Mouse (Mus musculus) layer of hippocampus, postnatal 14 days (tissue): ENCODE data around the gene Cic. TPM values are rescaled to one million over a fixed set of nuclear protein-coding genes. Genes with fewer than 3 reads are reported as not detected.

Experiments
- DNase-seq, 2 experiments: peaks; one replicate each; pipeline ENCODE4 v3.0.0; 2021 to 2022; ENCODE audit warnings: low spot score in 2 of 2, mixed read lengths in 1 of 2
- total RNA-seq, 2 experiments: library from RNA; stranded (reverse); gene quantifications; 2 replicates each; pipeline ENCODE4 v1.2.3; 2021

The Cic gene
- total RNA-seq, 2 experiments from 2014 or later: 209 to 228 TPM

DNA sequence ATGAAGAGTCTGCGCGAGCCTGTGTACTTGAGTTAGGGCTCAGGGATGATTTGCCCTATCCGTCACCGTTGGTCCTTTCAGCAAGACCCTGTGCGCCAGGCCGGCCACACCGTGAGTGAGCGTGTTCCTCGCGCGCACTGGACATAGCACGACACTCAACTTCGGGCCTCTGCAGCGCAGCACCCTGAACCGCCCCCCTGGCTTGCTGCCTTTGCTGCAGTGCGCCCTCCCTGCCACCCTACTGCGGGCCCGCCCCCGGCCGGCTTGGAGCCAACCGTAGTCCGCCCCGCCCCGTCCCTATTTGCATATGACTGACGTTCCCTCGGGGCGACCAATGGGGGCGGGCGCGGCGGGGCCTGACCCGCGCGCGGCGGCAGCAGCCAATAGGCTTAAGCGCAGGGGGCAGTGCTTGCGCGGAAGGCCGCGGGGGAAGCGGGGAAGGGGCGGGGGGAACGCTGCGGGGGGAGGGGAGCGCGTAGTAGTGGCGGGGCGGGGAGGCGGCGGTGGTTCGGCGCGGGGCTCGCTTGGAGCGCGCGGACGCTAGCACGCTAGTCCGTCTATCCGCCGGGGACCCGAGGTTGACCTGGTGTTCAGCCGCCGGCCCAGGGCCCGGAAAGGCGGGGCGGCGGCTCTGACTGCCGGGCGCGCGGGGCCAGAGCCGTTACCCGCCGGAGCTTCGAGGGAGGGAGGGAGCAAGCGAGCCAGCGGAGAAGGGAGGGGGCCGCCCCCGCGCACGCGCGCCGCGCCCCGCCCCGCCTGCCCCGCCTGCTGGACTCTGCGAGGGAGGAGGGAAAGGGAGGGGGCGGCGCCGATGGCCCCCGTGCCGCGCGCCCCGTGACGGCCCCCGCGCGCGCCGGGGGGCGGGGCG lies 14.5 kb downstream of the Cic start:
- peak; percentile 94 to 97 for DNase-seq

DNA sequence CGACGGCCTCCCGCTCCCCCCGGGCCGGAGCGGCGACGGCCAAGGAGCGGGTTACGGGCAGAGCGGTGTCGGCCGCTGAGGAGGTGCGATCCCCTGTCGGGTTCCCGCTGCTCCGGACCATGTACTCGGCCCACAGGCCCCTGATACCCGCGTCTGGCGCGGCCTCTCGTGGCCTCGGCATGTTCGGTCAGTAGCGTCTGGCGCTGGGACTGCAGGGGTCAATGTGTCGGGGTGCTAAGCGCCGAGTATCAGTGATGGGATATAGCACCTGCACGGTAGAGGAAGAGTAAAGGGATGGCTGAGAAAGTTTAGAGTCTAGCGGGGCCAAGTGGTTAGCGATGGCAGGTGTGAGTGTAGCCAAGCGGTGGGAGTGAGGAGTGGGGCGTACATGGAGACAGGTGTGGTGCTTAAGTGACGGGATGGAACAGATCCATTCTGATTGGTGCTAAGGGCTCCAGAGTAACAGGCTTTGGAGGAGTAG lies 15.3 kb downstream of the Cic start:
- peak in 1 of 2 experiments; percentile 52 for DNase-seq

DNA sequence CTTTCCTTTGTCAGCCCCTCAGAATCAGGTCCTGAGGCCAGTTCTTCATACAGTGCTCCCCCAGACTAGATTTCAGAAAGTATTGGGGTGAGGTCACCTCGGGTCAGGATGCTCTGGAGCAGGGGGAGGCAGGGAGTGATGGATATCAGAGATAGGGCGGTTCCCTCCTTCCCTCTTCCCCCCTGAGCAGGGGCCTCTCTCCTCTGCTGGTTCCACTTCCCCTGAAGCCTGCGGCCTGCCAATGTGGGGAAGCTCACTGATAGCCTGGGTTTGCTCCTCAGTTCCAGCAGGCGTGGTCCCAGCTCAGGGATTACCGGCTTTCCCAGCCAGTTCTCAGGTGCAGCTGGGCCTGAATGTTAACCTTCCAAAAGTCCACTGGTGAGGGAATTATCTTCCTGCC lies 16.1 kb downstream of the Cic start:
- DNase-seq: no peak

DNA sequence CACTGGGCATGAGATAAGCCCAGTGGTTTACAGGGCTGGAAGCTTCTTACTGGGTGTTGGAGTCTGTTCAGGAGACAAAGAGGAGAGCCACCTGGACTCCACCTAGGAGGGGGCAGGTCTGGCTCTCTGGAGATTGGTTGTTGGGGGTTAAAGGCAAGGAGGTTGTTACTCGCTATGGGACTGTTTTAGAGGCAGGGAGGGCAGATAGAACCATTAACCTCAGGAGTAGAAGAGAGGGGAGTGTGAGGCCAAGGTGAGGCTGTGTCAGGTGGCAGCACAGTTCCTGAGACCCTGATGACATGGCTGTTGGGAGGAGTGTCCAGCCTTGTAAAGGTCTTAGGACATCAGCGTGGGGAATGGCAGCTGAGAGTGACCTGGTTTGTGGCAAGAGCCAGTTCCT lies 16.7 kb downstream of the Cic start:
- no peak for DNase-seq

DNA sequence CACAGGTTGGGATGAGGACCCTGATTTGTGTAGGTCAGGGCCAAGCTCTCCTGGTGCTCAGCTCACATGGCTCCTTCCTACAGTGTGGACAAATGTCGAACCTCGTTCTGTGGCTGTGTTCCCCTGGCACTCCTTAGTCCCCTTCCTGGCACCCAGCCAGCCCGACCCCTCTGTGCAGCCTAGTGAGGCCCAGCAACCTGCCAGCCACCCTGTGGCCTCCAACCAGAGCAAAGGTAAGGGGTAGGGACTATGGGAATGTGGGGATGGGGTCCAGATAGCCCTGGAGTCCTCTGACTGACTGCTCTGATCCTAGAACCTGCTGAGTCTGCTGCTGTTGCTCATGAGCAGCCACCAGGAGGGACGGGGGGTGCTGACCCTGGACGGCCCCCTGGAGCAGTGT lies 17.3 kb downstream of the Cic start:
- no peak for DNase-seq

DNA sequence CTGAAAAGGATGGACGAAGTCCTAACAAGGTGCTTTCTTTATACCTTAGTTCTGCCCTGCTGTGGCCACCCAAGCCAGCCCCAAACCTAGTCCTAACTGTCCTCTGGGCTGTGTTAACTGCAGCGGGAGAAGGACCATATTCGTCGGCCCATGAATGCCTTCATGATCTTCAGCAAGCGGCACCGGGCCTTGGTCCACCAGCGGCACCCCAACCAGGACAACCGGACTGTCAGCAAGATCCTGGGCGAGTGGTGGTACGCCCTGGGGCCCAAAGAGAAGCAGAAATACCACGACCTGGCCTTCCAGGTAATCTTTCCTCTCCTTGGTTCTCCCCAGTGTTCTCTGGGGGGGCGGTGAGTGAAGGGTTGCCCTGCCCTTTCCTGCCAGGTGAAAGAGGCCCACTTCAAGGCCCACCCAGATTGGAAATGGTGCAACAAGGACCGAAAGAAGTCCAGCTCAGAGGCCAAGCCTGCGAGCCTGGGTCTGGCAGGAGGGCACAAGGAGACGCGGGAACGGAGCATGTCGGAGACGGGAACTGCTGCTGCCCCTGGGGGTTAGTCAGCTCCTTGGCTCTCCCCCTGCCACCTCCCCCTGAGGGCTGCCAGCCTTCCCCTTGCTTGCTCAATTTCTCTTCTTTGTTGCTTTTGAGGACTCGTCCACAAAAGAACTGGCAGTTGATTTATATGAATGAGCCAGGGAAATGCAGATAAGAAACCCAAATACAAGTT lies 18.2 kb downstream of the Cic start:
- no peak for DNase-seq

DNA sequence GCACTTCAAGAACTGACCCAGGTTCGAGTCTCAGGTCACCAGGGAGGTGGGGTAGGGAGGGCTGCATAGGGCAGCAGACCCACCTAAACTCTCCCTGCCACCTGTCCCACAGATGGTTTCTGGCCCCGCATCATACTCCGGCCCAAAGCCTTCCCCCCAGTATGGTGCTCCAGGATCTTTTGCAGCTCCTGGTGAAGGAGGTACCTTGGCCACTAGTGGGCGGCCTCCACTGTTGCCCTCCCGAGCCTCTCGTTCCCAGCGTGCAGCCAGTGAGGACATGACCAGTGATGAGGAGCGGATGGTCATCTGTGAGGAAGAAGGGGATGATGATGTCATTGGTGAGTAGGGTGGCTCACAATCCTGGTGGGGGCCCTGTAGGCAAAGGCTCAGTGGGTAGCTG lies 19.5 kb downstream of the Cic start:
- DNase-seq: no peak

DNA sequence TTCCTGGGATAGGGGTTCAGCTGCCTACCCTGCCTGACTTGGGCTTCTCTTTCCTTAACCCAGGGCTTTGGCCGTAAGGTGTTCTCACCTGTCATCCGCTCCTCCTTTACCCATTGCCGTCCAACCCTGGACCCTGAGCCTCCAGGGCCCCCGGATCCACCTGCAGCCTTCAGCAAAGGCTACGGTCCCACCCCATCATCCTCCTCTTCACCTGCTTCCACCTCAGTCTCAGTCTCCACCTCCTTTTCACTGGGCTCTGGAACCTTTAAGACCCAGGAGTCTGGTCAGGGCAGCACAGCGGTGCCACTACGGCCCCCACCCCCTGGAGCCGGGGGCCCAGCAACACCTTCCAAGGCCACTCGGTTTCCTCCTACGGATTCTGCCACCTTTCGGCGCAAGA lies 20.5 kb downstream of the Cic start:
- DNase-seq: no peak

DNA sequence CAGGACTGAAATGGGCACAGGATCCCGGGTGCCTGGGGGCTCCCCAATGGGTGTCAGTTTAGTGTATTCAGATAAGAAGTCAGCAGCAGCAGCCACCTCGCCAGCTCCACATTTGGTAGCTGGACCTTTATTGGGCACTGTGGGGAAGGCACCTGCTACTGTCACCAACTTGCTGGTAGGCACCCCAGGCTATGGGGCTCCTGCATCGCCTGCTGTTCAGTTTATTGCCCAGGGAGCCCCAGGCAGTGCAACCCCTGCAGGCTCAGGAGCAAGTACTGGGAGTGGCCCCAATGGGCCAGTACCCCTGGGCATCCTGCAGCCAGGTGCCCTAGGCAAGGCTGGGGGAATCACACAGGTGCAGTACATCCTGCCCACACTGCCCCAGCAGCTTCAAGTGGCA lies 21.2 kb downstream of the Cic start:
- no peak for DNase-seq

DNA sequence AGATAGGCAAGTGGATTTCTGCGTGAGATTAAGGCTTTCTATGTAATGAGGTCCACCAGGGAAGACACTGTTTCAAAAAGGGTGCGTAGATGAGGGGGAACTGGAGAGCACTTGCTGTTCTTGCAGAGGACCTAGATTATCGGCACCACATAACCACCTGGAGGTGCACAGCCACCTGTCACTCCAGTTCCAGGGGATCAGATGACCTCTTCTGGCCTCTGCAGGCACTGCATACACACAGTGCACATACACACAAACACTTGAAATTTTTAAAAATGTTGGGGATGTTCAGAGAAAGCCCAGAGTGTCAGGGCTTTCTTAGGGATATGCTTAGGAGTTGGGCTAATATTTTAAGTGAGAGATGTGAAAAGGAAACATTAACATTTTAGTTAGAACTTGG lies 22.4 kb downstream of the Cic start:
- no peak for DNase-seq

DNA sequence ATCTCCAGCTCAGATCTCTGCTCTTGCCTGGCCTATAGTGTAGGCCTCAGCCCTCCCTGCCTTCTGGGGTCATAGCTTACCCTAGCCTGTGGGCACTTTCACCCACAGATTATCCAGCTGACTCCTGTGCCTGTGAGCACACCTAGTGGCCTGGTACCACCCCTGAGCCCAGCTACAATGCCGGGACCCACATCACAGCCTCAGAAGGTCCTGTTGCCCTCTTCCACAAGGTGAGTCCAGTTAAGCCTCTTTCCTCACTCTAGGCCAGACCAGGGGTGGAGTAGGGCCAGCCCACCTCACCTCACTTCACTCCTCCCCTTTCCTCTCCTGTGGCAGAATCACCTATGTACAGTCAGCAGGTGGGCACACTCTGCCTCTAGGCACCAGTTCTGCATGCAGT lies 23.0 kb downstream of the Cic start:
- DNase-seq: no peak

DNA sequence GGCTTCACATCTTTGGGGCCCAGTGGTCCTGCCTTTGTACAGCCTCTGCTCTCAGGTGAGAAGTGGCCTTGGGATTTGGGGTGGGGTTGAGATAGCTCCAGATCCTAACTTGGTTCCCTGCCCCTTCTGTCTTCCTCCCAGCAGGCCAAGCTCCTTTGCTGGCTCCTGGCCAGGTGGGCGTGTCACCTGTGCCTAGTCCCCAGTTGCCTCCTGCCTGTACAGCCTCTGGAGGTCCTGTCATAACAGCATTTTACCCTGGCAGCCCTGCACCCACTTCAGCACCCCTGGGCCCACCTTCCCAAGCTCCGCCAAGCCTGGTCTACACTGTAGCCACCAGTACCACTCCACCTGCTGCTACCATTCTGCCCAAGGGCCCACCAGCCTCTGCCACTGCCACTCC lies 23.4 kb downstream of the Cic start:
- DNase-seq: no peak

DNA sequence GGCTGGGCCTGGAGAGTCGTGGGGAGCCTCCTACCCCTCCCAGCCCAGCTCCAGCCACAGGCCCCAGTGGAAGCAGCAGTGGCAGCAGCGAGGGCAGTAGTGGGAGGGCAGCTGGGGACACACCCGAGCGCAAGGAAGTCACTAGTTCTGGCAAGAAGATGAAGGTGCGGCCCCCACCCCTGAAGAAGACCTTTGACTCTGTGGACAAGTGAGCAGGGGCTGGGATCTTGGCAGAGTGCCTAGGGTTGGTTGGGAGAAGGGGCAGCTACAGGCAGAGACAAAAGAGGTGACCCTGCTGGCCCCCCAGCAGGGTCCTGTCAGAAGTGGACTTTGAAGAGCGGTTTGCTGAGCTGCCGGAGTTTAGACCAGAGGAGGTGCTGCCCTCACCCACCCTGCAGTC lies 24.6 kb downstream of the Cic start:
- DNase-seq: no peak

DNA sequence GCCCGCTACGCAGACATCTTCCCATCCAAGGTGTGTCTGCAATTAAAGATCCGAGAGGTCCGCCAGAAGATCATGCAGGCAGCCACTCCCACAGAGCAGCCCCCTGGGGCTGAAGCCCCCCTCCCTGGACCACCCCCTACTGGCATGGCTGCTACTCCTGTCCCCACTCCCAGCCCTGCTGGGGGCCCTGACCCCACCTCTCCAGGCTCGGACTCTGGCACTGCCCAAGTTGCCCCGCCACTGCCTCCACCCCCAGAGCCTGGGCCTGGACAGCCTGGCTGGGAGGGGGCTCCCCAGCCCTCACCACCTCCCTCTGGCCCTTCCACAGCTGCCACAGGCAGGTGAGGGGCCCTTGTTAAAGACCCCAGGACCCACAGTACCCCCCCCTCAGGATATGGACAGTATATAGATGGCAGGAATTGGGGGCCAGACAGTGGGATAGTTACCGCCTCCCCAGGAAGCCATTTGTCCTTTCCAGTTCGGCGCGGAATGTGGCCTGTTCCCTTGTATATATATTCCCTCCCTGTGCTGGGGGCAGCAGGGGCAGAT lies 25.8 kb downstream of the Cic start:
- DNase-seq: no peak

DNA sequence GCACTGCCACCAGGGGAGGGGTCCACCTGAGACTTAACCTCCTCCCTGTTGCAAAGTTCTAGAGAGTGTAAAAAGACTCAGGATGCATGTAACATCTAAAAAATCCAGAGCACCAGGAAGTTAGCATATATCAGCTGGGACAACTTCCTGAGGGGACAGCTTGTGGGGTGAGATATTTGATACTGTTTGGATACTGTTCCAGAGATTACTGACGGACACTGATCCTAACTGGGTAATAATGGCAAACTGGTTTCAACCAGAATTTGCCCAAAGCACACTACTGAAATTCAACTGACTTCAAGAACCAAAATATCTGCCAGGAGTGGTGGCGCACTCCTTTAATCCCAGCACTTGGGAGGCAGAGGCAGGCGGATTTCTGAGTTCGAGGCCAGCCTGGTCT lies 27.0 kb downstream of the Cic start:
- DNase-seq: no peak

DNA sequence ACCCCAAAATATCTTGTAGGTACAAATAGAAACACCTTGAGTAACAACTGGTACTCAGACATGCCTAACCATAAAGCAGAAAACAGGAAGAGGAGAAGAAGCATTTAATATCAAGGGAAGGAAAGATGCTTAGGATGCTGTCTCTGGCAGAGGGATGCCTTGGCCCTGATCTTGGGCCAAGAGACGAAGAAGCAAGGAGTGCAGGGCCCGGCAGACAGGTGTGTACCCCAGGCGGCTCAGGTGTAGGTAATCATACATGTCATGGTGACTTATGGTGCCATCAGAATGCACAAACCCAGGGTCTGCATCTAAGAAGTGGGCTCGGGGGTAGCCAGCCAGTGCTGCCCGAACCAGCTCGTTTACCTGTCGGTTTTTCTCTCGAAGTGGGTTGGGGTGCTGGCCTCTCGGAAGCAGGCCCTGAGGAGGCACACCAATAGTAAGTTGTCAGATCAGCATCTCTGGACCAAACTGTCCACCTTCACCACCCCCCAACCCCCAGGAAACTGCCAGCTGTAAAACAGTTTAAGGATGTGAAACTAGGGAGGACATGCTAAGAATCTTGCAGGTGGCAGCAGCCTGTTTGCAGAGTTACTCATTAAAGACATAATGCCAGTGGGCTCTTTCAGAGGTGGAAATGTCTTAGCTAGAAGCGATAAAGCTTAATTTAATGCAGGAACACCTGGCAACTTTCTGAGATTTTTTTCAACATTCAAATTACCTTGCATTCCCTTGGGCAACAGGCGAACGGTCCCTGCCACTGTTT lies 27.6 kb downstream of the Cic start:
- DNase-seq: no peak

DNA sequence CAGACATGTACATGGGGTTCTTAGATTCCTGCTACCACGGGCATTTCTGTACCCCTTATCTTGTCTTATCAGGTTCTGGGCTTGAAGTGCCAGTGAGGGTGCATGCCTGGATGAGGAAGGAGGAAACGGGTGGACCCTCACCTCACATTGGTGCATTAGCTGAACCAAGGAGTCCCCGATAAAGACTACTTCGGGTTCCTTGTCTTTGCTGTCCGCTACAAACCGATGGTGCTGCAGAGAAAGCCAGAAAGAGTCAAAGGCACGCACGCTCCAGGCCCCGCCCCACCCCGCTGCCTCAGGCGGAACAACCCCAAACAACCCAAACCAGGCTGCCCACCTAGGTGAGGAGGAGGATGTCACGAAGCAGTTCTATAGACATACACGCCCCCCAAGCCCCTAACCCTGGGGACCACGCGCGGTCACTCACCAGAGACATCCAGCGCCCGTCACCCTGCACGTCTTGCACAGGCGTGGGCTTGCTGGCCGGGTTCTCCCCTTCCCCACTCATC lies 29.5 kb downstream of the Cic start:
- no peak for DNase-seq

DNA sequence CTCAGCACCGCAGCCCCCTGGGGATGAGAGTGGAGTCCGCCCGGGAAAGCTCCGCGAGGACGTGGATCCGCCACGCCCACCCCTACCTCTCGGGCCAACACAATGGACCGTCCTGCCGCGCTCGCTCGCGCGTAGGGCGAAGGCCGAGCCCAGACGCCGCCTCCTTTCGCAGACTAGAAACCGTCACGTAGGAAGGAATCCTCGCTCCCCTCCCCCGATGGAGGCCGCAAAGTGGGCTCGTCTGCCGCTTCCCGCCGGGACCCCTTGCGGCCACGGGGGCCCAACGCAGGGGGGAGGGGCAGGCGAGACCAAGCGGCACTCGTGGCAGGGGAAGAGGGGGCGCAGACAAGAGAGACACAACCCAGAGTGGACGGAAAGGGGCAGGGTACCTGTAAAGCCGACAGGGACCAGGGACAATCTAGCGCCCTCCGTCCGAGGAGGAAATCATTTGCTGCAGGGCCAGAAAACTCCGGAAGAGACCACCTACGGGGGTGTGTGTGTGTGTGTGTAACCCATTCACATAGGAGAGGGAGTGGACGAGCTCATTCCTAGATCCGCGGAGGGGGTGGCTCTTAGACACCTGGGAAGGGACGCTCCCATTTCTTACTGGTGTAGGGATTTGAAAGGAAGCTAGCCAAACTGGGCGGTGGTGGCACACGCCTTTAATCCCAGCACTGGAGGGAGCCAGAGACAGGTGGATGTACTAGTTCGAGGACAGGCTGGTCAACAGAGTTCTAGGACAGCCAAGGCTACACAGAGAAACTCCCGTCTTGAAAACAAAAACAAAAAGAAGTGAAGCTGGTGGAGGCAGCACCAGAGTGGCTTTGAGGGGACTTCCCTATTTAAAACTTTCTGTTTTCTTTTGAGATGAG lies 30.2 kb downstream of the Cic start, which contains the start of gene Pafah1b3:
Gene Pafah1b3, minus strand, starts transcription at position 533 of the 872 bp plus-strand sequence.
- DNase-seq: peak; percentile 80 to 86

DNA sequence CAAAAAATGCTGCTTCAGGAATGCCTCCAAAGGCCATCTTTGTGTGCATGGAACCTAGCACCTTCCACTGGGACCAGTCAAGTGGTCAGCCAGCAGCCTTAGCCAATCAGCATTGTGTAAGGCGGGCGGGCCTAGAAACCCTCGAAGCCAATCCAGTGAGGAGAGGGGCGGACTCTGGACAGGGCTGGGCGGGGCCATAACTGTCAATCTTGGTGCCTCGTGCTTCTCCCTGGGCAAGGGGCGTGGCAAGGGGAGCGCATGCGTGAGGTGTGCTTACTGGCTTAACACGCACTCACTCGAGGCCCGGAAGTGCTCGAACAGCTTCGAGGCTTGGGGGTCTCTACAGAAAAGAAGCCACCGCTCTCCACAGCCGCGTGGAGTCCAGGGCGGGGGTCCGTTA lies 33.6 kb downstream of the Cic start, which contains the start of gene Prr19:
Gene Prr19, plus strand, starts transcription at position 349 of the 400 bp plus-strand sequence.
- no peak for DNase-seq
